Mouse (Mus musculus) heart, adult 11 months (tissue): ENCODE measurements around the gene Gm36079.
"Not testable (repeated sequence)": the region's sequence is repeated elsewhere in the genome, so short reads cannot be mapped to it uniquely, and the experiment has no call there.

Experiments
- DNase-seq: peaks from one replicate; pipeline ENCODE4 v3.0.0; 2022

Gene Gm36079

GRCm38 (mm10) chr13:120015348-120016007 is 11.3 kb downstream of the Gm36079 start:
- not testable (repeated sequence) for DNase-seq

- not testable (repeated sequence) for DNase-seq
Observed at GRCm38 (mm10) chr13:120013962-120014361, 12.8 kb downstream of the Gm36079 start.

DNA sequence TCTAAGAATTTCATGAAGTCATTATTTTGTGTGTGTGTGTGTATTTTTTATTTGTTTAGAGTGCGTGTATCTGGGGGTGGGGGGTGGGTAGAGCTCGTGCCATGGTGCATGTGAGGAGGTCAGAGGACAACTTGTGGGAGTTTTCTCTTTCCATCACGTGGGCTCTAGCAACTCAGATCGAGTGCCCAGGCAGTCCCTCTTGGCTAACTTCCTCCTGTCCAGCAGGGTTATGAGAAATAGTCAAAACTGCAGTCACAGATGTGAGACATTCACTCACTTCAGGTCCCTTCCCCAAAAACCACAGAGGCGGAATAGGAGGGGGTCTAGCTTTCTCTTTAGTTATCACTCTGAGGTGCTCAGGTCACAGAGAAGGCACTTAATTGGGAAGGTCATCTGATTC is 13.3 kb downstream of the Gm36079 start:
- DNase-seq = not testable (repeated sequence)

- not testable (repeated sequence) for DNase-seq
Observed at GRCm38 (mm10) chr13:120010068-120010467, 16.7 kb downstream of the Gm36079 start.

GRCm38 (mm10) chr13:119999215-119999614 is 27.6 kb downstream of the Gm36079 start:
- DNase-seq = not testable (repeated sequence)

- not testable (repeated sequence) for DNase-seq
Observed at GRCm38 (mm10) chr13:119998442-119999086, 28.2 kb downstream of the Gm36079 start.

- DNase-seq = not testable (repeated sequence)
Observed at GRCm38 (mm10) chr13:119991917-119992496, 34.8 kb downstream of the Gm36079 start.

GRCm38 (mm10) chr13:119991264-119991663 is 35.5 kb downstream of the Gm36079 start:
- DNase-seq = not testable (repeated sequence)
